ENCODE assay signal across 8 mouse cellular contexts in genomic region chr8:19968151-19968550, GRCm38 (mm10).
DNase-seq lines count a peak whose midpoint lies in the region; TF ChIP-seq lines count a peak whose summit lies in the region.
"Not testable (repeated sequence)": the region's sequence is repeated elsewhere in the genome, so short reads cannot be mapped to it uniquely, and the experiment has no call there.

No protein-coding gene starts in this region.

- 55% methylated on average over 2 of the region's 2 CpGs for WGBS in kidney, adult 2 months

- not testable (repeated sequence) for TF ChIP-seq CTCF in kidney, adult 2 months (conservative IDR thresholded peaks at IDR 0.05; ENCODE audit: insufficient read depth, insufficient read length, low read depth, low read length)

- H3K27me3 ChIP-seq in kidney, adult 2 months (replicated peaks; ENCODE audit: control insufficient read depth, insufficient read depth, low read length), result not testable (repeated sequence)

- DNase-seq in adrenal gland, adult 8-10 months, result peak; percentile 10
- peak; percentile 10 for DNase-seq in cerebellum, postnatal 36 days
- DNase-seq in heart, adult 11 months, result peak; percentile 96
- peak; percentile 52 for DNase-seq in kidney, adult 2 months
- peak; percentile 3 to 12 for DNase-seq in layer of hippocampus, postnatal 36 days
- DNase-seq in lung, postnatal 4 days, result peak; percentile 29 to 37
- peak; percentile 18 to 30 for DNase-seq in spleen, postnatal 14 days (ENCODE audit: low spot score in 2 of 2)
- peak; percentile 19 to 27 for DNase-seq in urinary bladder, adult 18-20 months (ENCODE audit: low spot score in 2 of 2)

- H3K4me3 ChIP-seq in kidney, adult 2 months (ENCODE audit: insufficient read depth, low read depth, low read length), result not testable (repeated sequence)

- not testable (repeated sequence) for TF ChIP-seq POLR2A in kidney, adult 2 months (IDR thresholded peaks at IDR 0.05; ENCODE audit: low read depth, low read length)

- H3K27ac ChIP-seq in kidney, adult 2 months (ENCODE audit: insufficient read depth, low read depth, low read length), result not testable (repeated sequence)

- H3K36me3 ChIP-seq in kidney, adult 2 months (ENCODE audit: control insufficient read depth, insufficient read depth, low read length), result not testable (repeated sequence)

- H3K4me1 ChIP-seq in kidney, adult 2 months (ENCODE audit: control insufficient read depth, insufficient read depth, low read length), result not testable (repeated sequence)

Comparison
In these comparisons a context has a peak if more than half of its experiments do, and no peak if none do; other contexts are left out.
1. DNase-seq: peak in every context shown above with its lines; median percentile 96 in heart, adult 11 months; 52 in kidney, adult 2 months; 33 in lung, postnatal 4 days; 24 in spleen, postnatal 14 days; 23 in urinary bladder, adult 18-20 months; 10 in adrenal gland, adult 8-10 months; 10 in cerebellum, postnatal 36 days; 8 in layer of hippocampus, postnatal 36 days.